Mouse (Mus musculus) gastrocnemius, postnatal 10 days (tissue): ENCODE measurements around the gene Fh1. TPM values are rescaled to one million over a fixed set of nuclear protein-coding genes. Genes with fewer than 3 reads are reported as not detected.

Experiments used
- total RNA-seq, 2 experiments: library from RNA; stranded (reverse); gene quantifications; 2 replicates each; pipeline ENCODE4 v1.2.3; 2021

The Fh1 gene
- total RNA-seq, 2 experiments from 2014 or later = 218 to 258 TPM

Other genes with a start within 250 kb of the Fh1 start
- gene Rgs7, start 133.1 kb downstream of the Fh1 start, total RNA-seq = under 1 TPM; 0.31 to 0.45 TPM
- under 1 TPM; 0.25 to 0.28 TPM for gene Kmo, start 5.3 kb downstream of the Fh1 start, total RNA-seq
- 10 to 100 TPM in 1 of 2 experiments, 1 to 10 TPM in 1; 8.0 to 10.2 TPM for gene Opn3, start 67.1 kb upstream of the Fh1 start, total RNA-seq
- 1 to 10 TPM; 4.1 to 5.9 TPM for gene Chml, start 67.3 kb upstream of the Fh1 start, total RNA-seq
- not detected for gene Wdr64, start 73.0 kb upstream of the Fh1 start, total RNA-seq